Mouse (Mus musculus) E14TG2a.4 (cell line): ENCODE data around the gene Castor2.

Experiments used
- CTCF ChIP-seq: conservative IDR thresholded peaks from 2 replicates; pipeline ENCODE4 v1.5.1; 2014; ENCODE audit warnings: low read length
- POU5F1 ChIP-seq: IDR thresholded peaks from 2 replicates; pipeline ENCODE4 v1.6.1; 2014; ENCODE audit warnings: low read length, borderline replicate concordance

GRCm38 (mm10) chr5:134173206-134173605, 73.7 kb downstream of the Castor2 start:
- peak; percentile 97 for TF ChIP-seq CTCF
- TF ChIP-seq POU5F1: no peak
